Mouse (Mus musculus) CH12.LX (cell line): ENCODE results near the gene 1700013H16Rik.

ENCODE experiments used
- CTCF ChIP-seq, 2 experiments: IDR thresholded peaks in 1 of 2; conservative IDR thresholded peaks in 1 of 2; 2 replicates each; pipeline ENCODE4 v1.5.1; 2011 to 2012; ENCODE audit warnings: low read depth in 2 of 2, low read length in 2 of 2, improper control_type of control experiment in 1 of 2, inconsistent platforms in 1 of 2, mild to moderate bottlenecking in 1 of 2, moderate library complexity in 1 of 2
- ELF1 ChIP-seq: IDR thresholded peaks from 2 replicates; pipeline ENCODE4 v1.6.1; 2014; ENCODE audit warnings: low read depth, mild to moderate bottlenecking, inconsistent platforms, low read length, improper control_type of control experiment
- MAX ChIP-seq: IDR thresholded peaks from 2 replicates; pipeline ENCODE4 v1.6.1; 2011; ENCODE audit warnings: low read length, improper control_type of control experiment
- POLR2A ChIP-seq: IDR thresholded peaks from 2 replicates; pipeline ENCODE4 v1.6.1; 2011; ENCODE audit warnings: low read depth, mild to moderate bottlenecking, improper control_type of control experiment, low read length

GRCm38 (mm10) chrX:53716323-53717182 lies 41.1 kb downstream of the 1700013H16Rik start:
- TF ChIP-seq CTCF (conservative IDR thresholded peaks at IDR 0.05 in 1 of 2, IDR thresholded peaks at IDR 0.05 in 1 of 2; ENCODE audit: low read depth in 2 of 2, low read length in 2 of 2) (no peak), POLR2A (no peak), ELF1 (no peak), MAX (no peak)
